Mouse (Mus musculus): ENCODE measurements around the gene Bcar1. TPM values are rescaled to one million over a fixed set of nuclear protein-coding genes. Genes with fewer than 3 reads are reported as not detected.

The Bcar1 gene
- polyA plus RNA-seq, 2 experiments, result 4.3 to 5.6 TPM

GRCm38 (mm10) chr8:111769764-111770428 is 26.3 kb upstream of the Bcar1 start:
- ATAC-seq (ENCODE audit: insufficient read depth), result no peak
- TF ChIP-seq CTCF (IDR thresholded peaks at IDR 0.05; ENCODE audit: low read depth) (no peak), EP300 (IDR thresholded peaks at IDR 0.05; ENCODE audit: low read depth) (no peak)

GRCm38 (mm10) chr8:111769296-111769695 is 25.7 kb upstream of the Bcar1 start:
- TF ChIP-seq EP300 (IDR thresholded peaks at IDR 0.05; ENCODE audit: low read depth), result no peak
- TF ChIP-seq CTCF (IDR thresholded peaks at IDR 0.05; ENCODE audit: low read depth), result no peak
- 64% methylated on average over 15 of the region's 15 CpGs for WGBS (ENCODE audit: insufficient replicate concordance)
- Histone ChIP-seq H3K4me1 (replicated peaks; ENCODE audit: control insufficient read depth in 2 of 2, insufficient read depth in 2 of 2, low read length in 1 of 2) (0 out of 4 replicates have a peak, but pooled peaks cover 0 to 2% of the 10 kb centered on the region in 2 experiments), H3K36me3 (replicated peaks; ENCODE audit: control insufficient read depth, insufficient read depth, low read depth) (no peaks in the 10 kb centered on the region; the same call in 1 of the 2 replicates), H3K9me3 (ENCODE audit: control insufficient read depth, low read length) (no peaks in the 10 kb centered on the region), H3K4me3 (ENCODE audit: insufficient read depth in 1 of 2, low read depth in 2 of 2, low read length in 2 of 2) (no peak overlapping the region), H3K9ac (replicated peaks) (no peak overlapping the region), H3K27ac (no peak overlapping the region), H3K4me2 (ENCODE audit: low read depth) (no peak overlapping the region), H3K27me3 (ENCODE audit: control insufficient read depth, insufficient read depth, low read length) (no peaks in the 10 kb centered on the region)
- DNase-seq (ENCODE audit: low read depth in 3 of 3, low spot score in 3 of 3), result no peak
- ATAC-seq (ENCODE audit: insufficient read depth), result no peak

More at GRCm38 (mm10) chr8:111769764-111770428, 26.3 kb upstream of the Bcar1 start:
- H3K9me3 ChIP-seq (ENCODE audit: control insufficient read depth, low read length), result no peaks in the 10 kb centered on the region
- 0 out of 4 replicates have a peak, but pooled peaks cover 0 to 2% of the 10 kb centered on the region in 2 experiments for H3K4me1 ChIP-seq (replicated peaks; ENCODE audit: control insufficient read depth in 2 of 2, insufficient read depth in 2 of 2, low read length in 1 of 2)
- H3K27me3 ChIP-seq (ENCODE audit: control insufficient read depth, insufficient read depth, low read length), result no peaks in the 10 kb centered on the region
- 81% methylated on average over 12 of the region's 12 CpGs for WGBS (ENCODE audit: insufficient replicate concordance)
- no peaks in the 10 kb centered on the region; the same call in 1 of the 2 replicates for H3K36me3 ChIP-seq (replicated peaks; ENCODE audit: control insufficient read depth, insufficient read depth, low read depth)
- H3K4me3 ChIP-seq (ENCODE audit: insufficient read depth in 1 of 2, low read depth in 2 of 2, low read length in 2 of 2), result no peak overlapping the region
- no peak overlapping the region for H3K27ac ChIP-seq
- no peak for DNase-seq (ENCODE audit: low read depth in 3 of 3, low spot score in 3 of 3)
- H3K4me2 ChIP-seq (ENCODE audit: low read depth), result no peak overlapping the region
- no peak overlapping the region for H3K9ac ChIP-seq (replicated peaks)

GRCm38 (mm10) chr8:111768651-111769050 is 25.0 kb upstream of the Bcar1 start:
- TF ChIP-seq EP300 (IDR thresholded peaks at IDR 0.05; ENCODE audit: low read depth) (no peak), CTCF (IDR thresholded peaks at IDR 0.05; ENCODE audit: low read depth) (no peak)
- Histone ChIP-seq H3K27ac (no peak overlapping the region), H3K4me1 (replicated peaks; ENCODE audit: control insufficient read depth in 2 of 2, insufficient read depth in 2 of 2, low read length in 1 of 2) (0 out of 4 replicates have a peak, but pooled peaks cover 0 to 2% of the 10 kb centered on the region in 2 experiments), H3K9me3 (ENCODE audit: control insufficient read depth, low read length) (no peaks in the 10 kb centered on the region), H3K36me3 (replicated peaks; ENCODE audit: control insufficient read depth, insufficient read depth, low read depth) (no peaks in the 10 kb centered on the region; the same call in 1 of the 2 replicates), H3K27me3 (ENCODE audit: control insufficient read depth, insufficient read depth, low read length) (no peaks in the 10 kb centered on the region), H3K9ac (replicated peaks) (no peak overlapping the region), H3K4me2 (ENCODE audit: low read depth) (no peak overlapping the region), H3K4me3 (ENCODE audit: insufficient read depth in 1 of 2, low read depth in 2 of 2, low read length in 2 of 2) (no peak overlapping the region)
- 78% methylated on average over 6 of the region's 6 CpGs for WGBS (ENCODE audit: insufficient replicate concordance)
- no peak for DNase-seq (ENCODE audit: low read depth in 3 of 3, low spot score in 3 of 3)
- no peak for ATAC-seq (ENCODE audit: insufficient read depth)

GRCm38 (mm10) chr8:111765616-111766015 is 22.0 kb upstream of the Bcar1 start:
- H3K9me3 ChIP-seq (ENCODE audit: control insufficient read depth, low read length), result no peaks in the 10 kb centered on the region
- H3K4me2 ChIP-seq (ENCODE audit: low read depth), result no peak overlapping the region
- H3K27ac ChIP-seq, result no peak overlapping the region
- no peak for TF ChIP-seq CTCF (IDR thresholded peaks at IDR 0.05; ENCODE audit: low read depth)
- TF ChIP-seq EP300 (IDR thresholded peaks at IDR 0.05; ENCODE audit: low read depth), result no peak
- no peak for DNase-seq (ENCODE audit: low read depth in 3 of 3, low spot score in 3 of 3)
- 0 out of 4 replicates have a peak, but pooled peaks cover 0 to 2% of the 10 kb centered on the region in 2 experiments for H3K4me1 ChIP-seq (replicated peaks; ENCODE audit: control insufficient read depth in 2 of 2, insufficient read depth in 2 of 2, low read length in 1 of 2)
- 77% methylated on average over 4 of the region's 4 CpGs for WGBS (ENCODE audit: insufficient replicate concordance)
- no peaks in the 10 kb centered on the region for H3K27me3 ChIP-seq (ENCODE audit: control insufficient read depth, insufficient read depth, low read length)
- no peak overlapping the region for H3K4me3 ChIP-seq (ENCODE audit: insufficient read depth in 1 of 2, low read depth in 2 of 2, low read length in 2 of 2)
- no peak for ATAC-seq (ENCODE audit: insufficient read depth)
- no peak overlapping the region for H3K9ac ChIP-seq (replicated peaks)
- H3K36me3 ChIP-seq (replicated peaks; ENCODE audit: control insufficient read depth, insufficient read depth, low read depth), result no peaks in the 10 kb centered on the region; the same call in 1 of the 2 replicates

GRCm38 (mm10) chr8:111765096-111765495 is 21.5 kb upstream of the Bcar1 start:
- Histone ChIP-seq H3K9me3 (ENCODE audit: control insufficient read depth, low read length) (no peaks in the 10 kb centered on the region), H3K36me3 (replicated peaks; ENCODE audit: control insufficient read depth, insufficient read depth, low read depth) (no peaks in the 10 kb centered on the region; the same call in 1 of the 2 replicates), H3K27ac (no peak overlapping the region), H3K9ac (replicated peaks) (no peak overlapping the region), H3K4me1 (replicated peaks; ENCODE audit: control insufficient read depth in 2 of 2, insufficient read depth in 2 of 2, low read length in 1 of 2) (0 out of 4 replicates have a peak, but pooled peaks cover 0 to 2% of the 10 kb centered on the region in 2 experiments), H3K4me3 (ENCODE audit: insufficient read depth in 1 of 2, low read depth in 2 of 2, low read length in 2 of 2) (no peak overlapping the region), H3K27me3 (ENCODE audit: control insufficient read depth, insufficient read depth, low read length) (no peaks in the 10 kb centered on the region), H3K4me2 (ENCODE audit: low read depth) (no peak overlapping the region)
- DNase-seq (ENCODE audit: low read depth in 3 of 3, low spot score in 3 of 3), result no peak
- TF ChIP-seq EP300 (IDR thresholded peaks at IDR 0.05; ENCODE audit: low read depth) (no peak), CTCF (IDR thresholded peaks at IDR 0.05; ENCODE audit: low read depth) (no peak)
- ATAC-seq (ENCODE audit: insufficient read depth), result no peak
- WGBS (ENCODE audit: insufficient replicate concordance), result 83% methylated on average over 9 of the region's 9 CpGs
